Mouse (Mus musculus) cerebellum, postnatal 10 days (tissue): ENCODE measurements around the gene Slc25a26.

ENCODE experiments used
- DNase-seq, 2 experiments: peaks; one replicate each; pipeline ENCODE4 v3.0.0; 2021; ENCODE audit warnings: mixed read lengths in 2 of 2

Slc25a26 gene

DNA sequence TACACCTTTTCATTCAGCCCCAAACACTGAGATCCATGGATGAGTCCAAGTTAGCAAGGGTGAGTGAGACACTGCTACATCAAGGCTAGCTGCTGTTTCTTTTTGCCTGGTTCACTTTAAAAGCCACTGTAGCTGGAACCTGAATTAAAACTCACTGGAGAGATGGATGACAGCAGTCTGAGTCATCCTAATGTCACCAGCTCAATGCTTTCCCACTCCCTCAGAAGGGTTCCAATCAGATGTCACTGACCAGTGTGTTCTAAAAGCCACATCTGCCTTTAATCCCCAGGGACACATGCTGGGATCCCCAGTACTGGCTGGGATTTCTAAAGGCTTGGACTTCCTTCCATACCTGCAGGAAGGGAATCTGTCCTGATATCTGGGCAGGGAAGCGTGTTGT is 141.9 kb downstream of the Slc25a26 start:
- DNase-seq = no peak

DNA sequence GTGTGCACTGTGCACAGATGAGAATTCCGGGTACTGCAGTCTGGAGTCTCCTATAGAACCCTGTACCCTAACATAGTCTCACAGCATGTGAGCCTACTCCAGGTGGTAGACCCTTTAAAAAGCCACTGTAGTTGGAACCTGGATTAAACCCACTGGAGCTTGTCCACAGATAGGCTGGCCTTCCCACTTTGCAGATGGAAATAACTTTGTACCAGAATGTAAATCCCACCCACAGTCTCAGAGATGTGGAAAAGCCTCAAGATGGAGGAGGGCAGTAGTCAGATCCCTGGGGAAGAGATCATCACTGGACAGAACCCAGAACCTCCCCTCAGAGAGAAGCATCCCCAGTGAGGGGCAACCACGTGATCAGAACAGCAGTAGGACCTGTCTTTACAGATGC is 143.9 kb downstream of the Slc25a26 start:
- DNase-seq = no peak

DNA sequence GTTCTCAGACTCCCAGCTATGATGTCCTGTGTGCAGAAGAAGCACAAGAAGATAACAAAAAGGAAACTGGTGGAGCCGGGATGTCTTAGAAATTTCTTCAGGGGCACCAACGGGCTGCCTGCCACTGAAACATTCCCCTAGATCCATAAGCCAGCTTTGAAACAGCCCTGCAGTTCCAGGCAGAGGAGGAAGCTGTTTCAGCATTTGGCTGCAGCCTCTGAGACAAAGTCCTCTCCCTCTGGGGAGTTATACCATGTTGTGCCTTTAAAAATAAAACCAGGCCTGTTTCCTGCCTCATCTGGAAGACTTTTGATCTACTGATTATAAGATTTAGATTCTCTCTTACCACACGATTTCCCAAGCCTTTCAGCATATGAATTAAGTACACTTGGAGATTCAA is 144.5 kb downstream of the Slc25a26 start:
- no peak for DNase-seq

DNA sequence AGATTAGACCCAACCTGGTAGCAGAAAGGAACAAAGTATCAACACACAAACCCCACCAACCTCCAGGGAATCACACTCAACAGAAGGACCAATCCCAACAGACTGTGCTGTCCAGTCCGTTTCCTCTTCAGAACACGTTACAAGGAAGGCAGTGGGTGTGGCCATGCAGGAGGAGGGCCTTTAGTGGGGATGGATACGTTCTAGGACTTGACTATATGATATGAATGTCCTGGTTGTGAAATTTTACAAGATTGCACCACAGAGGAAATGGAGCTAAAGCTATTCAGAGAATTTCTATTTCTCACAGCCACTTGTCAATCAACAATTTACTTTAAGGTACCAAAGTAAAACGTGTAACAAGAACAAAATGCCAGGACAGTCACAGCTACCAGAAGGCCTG is 145.6 kb downstream of the Slc25a26 start:
- no peak for DNase-seq

DNA sequence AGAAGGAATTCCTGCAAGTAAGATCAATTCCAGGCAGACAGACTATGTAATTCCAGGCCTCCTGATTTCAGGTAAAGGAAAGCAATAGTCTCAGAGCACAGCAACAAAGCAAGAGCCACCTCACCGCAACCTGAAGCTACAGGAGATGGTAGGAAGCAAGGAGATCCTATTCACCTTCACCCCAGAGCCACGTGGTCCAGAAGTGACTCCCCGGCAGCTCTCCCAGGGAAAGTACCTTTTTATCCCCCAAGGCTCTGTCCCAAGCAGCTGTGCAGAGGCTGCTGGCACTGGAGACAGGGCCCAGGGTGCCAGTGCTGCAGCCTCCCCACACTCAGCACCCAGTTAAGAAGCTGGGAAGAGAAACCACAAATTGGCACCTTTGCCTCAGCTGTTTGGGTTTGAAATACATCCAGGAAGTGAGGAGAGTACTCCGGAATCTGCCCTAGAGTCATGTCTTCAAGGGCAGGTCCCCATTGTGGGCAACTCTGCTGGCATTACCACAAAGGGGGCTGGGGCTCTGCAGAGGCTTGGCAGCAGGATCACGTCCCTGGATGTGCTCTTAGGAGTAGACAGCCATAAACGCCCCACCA is 146.2 kb downstream of the Slc25a26 start:
- DNase-seq = no peak

DNA sequence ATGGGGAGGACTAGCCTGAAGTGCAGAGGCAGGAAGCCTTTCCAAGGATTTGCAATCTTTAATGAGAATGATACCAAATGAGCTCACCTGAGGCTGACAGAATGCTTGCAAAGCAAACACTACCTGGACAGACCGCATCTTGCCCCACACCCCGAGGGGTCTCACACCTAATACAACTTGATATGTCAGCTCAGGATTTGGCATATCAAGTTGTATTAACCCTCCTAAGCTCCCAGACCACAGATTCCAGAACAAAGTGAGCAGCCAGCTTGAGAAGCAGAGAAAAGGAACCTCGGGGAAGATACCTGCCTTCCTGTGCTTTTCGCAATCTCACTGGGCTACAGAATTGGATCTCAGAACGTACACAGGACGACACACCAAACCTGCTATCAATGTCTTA is 146.8 kb downstream of the Slc25a26 start:
- no peak for DNase-seq

DNA sequence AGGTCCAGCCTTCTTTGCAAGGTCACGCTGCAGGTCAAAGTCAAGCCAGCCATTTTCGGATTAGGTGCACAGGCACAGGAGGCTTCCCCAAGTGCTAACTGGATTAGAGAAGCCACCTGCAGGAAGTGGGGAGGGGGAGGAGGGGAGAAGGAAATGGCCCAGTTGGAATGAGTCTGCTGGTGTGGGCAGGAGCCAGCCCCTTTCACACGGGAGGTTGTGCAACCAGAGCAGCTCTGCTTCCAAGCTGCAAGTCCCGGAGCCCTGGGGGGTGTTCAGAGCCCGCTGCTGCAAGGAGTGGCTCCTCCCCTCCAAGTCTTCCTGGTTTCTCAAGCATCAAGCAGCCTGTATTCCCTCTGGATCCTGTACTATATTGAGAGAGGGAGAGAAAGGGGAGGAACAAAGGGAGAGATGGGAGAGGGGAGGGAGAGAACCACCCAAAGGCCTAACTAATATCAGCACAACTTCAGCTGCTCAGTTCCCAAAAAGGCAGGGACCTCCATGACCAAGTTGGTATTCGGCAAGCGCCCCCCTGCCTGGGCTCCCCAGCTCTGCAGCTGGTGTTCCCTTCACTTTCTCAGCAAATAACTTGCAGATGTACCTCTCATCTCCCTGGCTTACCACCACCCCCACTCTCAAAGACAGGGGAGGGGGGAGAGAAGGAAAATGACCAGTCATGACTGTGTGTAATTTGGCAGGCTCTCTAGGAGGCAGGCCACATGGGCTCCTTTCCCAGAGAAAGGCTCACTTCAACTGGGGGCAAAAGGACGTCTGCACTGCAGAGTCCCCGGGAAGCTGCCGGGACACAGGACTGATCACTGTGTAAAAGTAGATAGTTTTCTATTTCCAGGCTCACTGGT is 147.7 kb downstream of the Slc25a26 start:
- DNase-seq = peak; percentile 48 to 66

DNA sequence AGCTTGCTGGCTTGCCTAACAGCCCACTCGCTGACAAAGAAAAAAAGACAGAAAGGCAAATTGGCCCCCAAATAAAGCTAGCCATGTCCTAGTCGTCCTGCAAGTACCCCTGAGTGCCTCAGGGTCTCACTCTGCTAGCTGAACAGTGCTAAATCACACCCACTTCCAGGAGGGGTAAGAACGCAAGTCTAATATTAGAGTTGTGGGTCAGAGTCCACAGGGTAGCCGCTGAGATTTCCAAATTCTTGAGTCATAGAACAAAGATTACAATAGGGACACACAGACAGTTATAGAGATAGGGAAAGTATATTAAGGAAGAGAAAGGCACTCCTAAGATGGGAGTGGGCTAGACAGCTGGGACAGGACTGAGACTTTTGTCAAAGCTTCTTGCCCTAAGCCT is 148.4 kb downstream of the Slc25a26 start:
- DNase-seq = no peak

DNA sequence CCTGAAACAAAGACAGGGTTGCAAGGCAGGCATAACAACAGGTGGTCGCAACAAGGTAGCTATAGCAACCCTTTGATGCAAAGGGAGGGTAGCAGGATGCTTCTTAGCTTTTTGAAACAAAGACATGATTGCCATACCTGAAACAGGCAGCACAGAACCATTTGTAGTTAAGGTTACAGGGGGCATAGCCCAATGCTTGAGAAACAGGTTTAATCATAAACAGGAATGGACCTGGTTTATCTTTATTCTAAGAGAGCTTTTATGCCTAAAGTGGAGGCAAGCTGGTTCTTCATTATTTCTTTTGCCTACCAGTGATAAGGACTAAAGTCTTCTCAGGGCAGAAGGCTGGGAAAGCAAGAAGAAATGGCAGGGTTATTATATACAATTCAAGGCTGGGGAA is 149.5 kb downstream of the Slc25a26 start:
- DNase-seq = no peak

DNA sequence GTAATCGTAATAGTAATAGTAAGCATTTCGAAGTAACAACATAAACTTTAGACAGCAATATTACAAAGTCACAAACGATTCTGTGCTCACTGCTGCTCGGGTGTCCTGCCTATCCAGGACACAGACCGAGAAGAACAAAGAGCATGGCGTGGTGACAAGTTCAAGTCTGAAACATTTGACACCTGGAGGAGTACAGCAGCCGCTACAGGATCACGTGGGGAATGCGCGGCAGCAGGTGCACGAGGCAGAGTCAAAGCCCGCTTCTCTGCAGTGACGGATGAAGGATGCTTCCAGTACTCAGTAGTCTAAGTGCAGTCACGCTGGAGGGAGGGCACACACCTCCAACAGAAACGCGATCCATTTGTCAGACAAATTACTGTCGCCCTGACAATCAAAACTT is 151.4 kb downstream of the Slc25a26 start:
- no peak for DNase-seq

DNA sequence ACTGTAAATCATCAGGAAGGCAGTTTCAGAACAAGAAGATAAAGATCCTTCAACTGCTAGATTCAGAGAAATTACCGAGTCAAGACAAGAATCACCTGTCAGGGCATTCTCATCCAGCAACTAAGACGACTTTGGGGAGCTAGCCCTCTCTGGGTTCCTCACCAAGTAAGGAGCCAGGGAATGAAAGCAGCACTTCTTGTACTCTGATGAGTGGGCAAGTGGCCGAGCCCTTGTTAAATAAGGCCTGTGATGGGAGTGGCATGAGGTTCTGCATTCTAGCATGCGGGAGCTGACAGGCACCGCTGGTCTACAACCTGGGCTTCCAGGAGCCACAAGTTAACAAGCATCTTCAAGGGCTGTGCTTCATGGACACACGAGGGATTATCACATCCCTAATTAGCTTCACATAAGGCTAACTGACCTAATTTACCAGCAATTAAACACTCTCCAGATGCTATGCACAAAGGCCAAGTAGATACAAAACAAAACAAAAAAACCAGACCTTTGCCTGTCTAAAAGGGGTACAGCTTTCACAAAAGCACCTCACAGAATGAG is 152.6 kb downstream of the Slc25a26 start:
- DNase-seq = no peak

DNA sequence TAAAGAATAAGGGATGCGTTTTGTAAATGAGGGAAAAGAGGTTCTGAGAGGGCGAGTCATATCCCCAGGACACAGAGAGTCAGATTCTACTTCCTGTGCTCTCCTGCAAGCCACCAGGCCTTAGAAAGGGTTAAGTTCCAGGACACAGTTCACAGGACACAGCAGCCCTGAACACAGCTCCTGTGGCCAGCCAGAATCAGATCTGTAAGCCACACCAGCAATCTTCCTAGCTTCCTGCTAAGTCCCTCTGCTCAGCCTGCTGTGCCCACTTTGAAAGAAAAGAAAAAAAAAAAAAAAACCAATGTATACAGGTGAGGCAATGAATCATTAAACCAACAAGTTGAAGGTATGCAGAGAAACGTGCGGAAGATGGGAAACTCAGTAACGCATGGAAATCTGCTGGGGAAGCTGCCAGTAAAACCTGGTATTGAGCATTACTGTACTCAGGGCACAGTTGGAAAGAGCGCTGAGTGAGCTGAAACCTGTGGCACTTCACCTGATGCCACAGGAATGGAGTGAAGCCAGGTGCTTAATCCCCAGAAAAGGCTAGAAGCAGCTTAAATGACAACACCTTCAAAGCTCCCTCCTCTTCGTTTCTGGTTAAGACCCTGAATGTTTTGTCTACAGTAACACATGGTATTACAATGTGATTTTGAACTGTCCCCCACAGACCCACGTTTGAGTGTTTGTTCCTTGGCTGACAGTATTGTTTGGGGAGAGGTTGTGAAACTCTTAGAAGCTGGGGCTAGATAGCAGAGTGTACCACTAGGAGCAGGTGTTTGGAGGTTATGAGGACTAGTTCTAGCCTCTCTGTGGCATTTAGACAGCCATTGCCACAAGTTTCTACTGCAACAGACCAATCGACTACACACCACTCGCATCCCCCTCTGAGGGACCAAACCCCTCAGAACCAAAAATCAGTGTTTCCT is 153.5 kb downstream of the Slc25a26 start:
- DNase-seq = no peak
